Mouse (Mus musculus): Measurements from ENCODE around the gene P2rx7. TPM values are rescaled to one million over a fixed set of nuclear protein-coding genes. Genes with fewer than 3 reads are reported as not detected.
"Not testable (repeated sequence)": the region's sequence is repeated elsewhere in the genome, so short reads cannot be mapped to it uniquely, and the experiment has no call there.

The P2rx7 gene
- total and polyA plus RNA-seq, 3 experiments: 2.8 to 7.2 (median 3.1) TPM

- no peak overlapping the region for H3K4me3 ChIP-seq
- 88% methylated on average over 4 of the region's 4 CpGs for WGBS
- peaks cover 1% of the 10 kb centered on the region; the same call in 1 of the 2 replicates for H3K4me1 ChIP-seq (ENCODE audit: control insufficient read depth, insufficient read depth, low read length)
- no peak for DNase-seq
- H3K36me3 ChIP-seq (ENCODE audit: control insufficient read depth, insufficient read depth, low read length): no peaks in the 10 kb centered on the region
- intact Hi-C loops (cut with DNase I): no loop called here
- TF ChIP-seq POLR2A (IDR thresholded peaks at IDR 0.05; ENCODE audit: insufficient read depth, low read depth, low read length) (no peak), EP300 (IDR thresholded peaks at IDR 0.05; ENCODE audit: insufficient read depth, low read depth, low read length) (no peak), CTCF (IDR thresholded peaks at IDR 0.05) (no peak)
- no peaks in the 10 kb centered on the region for H3K79me2 ChIP-seq (replicated peaks; ENCODE audit: control insufficient read depth, insufficient read depth, low read length)
- H3K27ac ChIP-seq: no peak overlapping the region
- no peak overlapping the region for H3K9ac ChIP-seq (ENCODE audit: low read depth, low read length)
- H3K27me3 ChIP-seq (ENCODE audit: control insufficient read depth, insufficient read depth, low read length): no peaks in the 10 kb centered on the region
Observed at GRCm38 (mm10) chr5:122639517-122639916, 4.2 kb upstream of the P2rx7 start.

DNA sequence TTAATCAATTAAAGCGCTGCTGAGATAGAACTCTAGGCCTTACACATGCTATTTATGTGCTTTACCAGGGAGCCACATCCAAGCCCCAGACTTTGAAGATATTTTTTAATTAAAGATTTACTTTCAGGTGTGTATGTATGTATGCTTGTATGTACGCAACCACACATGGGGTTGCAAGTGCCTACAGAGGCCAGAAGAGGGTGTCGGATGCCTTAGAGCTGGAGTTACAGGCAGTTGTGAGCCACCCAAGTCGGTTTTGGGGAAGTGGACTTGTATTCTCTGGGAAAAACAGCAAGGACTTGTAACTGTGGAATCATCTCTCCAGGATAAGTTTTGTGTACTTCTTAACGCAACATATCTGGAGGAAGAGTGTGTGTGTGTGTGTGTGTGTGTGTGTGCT, 3.7 kb upstream of the P2rx7 start:
- H3K4me3 ChIP-seq: no peak overlapping the region
- no peaks in the 10 kb centered on the region for H3K27me3 ChIP-seq (ENCODE audit: control insufficient read depth, insufficient read depth, low read length)
- intact Hi-C loops (cut with DNase I): no loop called here
- no peak overlapping the region for H3K27ac ChIP-seq
- H3K79me2 ChIP-seq (replicated peaks; ENCODE audit: control insufficient read depth, insufficient read depth, low read length): no peaks in the 10 kb centered on the region
- no peaks in the 10 kb centered on the region for H3K36me3 ChIP-seq (ENCODE audit: control insufficient read depth, insufficient read depth, low read length)
- peaks cover 1% of the 10 kb centered on the region; the same call in 1 of the 2 replicates for H3K4me1 ChIP-seq (ENCODE audit: control insufficient read depth, insufficient read depth, low read length)
- no peak overlapping the region for H3K9ac ChIP-seq (ENCODE audit: low read depth, low read length)
- TF ChIP-seq EP300 (IDR thresholded peaks at IDR 0.05; ENCODE audit: insufficient read depth, low read depth, low read length) (no peak), POLR2A (IDR thresholded peaks at IDR 0.05; ENCODE audit: insufficient read depth, low read depth, low read length) (no peak), CTCF (IDR thresholded peaks at IDR 0.05) (no peak)
- DNase-seq: no peak
- 83% methylated on average over 5 of the region's 5 CpGs for WGBS

GRCm38 (mm10) chr5:122644111-122644607, 448 bp downstream of the P2rx7 start:
- Histone ChIP-seq H3K9ac (ENCODE audit: low read depth, low read length) (peak overlapping the region; percentile 42), H3K4me3 (peak overlapping the region; percentile 39), H3K36me3 (ENCODE audit: control insufficient read depth, insufficient read depth, low read length) (no peaks in the 10 kb centered on the region), H3K79me2 (replicated peaks; ENCODE audit: control insufficient read depth, insufficient read depth, low read length) (no peaks in the 10 kb centered on the region), H3K4me1 (ENCODE audit: control insufficient read depth, insufficient read depth, low read length) (no peaks in the 10 kb centered on the region; the same call in 1 of the 2 replicates), H3K27me3 (ENCODE audit: control insufficient read depth, insufficient read depth, low read length) (no peaks in the 10 kb centered on the region), H3K27ac (peak overlapping the region; percentile 60)
- peak; percentile 50 to 69 for DNase-seq
- intact Hi-C loops (cut with DNase I): no loop called here
- 37% methylated on average over 15 of the region's 15 CpGs for WGBS
- no peak for TF ChIP-seq CTCF (IDR thresholded peaks at IDR 0.05)
- no peak for TF ChIP-seq POLR2A (IDR thresholded peaks at IDR 0.05; ENCODE audit: insufficient read depth, low read depth, low read length)
- no peak for TF ChIP-seq EP300 (IDR thresholded peaks at IDR 0.05; ENCODE audit: insufficient read depth, low read depth, low read length)

DNA sequence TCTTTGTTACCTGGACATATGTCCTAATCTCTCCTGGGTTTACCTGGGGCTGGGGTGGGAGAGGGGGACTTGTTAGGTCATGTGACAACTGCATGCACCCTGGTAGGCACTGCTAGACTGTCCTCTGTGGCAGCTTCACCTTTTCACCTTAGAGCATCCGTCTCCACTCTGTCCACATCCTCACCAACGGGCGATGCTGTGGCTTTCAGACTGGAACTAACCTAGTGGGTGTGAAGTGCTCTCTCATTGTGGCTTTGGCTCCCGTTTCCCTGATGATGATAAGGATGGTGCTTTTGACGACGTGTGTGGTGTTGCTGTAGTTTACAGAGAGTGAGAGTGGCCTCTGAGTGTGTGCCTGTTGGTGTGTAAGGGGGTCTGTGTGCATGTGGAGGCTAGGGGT, 1.6 kb downstream of the P2rx7 start:
- Histone ChIP-seq H3K27ac (no peak overlapping the region), H3K4me3 (no peak overlapping the region), H3K79me2 (replicated peaks; ENCODE audit: control insufficient read depth, insufficient read depth, low read length) (no peaks in the 10 kb centered on the region), H3K9ac (ENCODE audit: low read depth, low read length) (no peak overlapping the region), H3K27me3 (ENCODE audit: control insufficient read depth, insufficient read depth, low read length) (no peaks in the 10 kb centered on the region), H3K4me1 (ENCODE audit: control insufficient read depth, insufficient read depth, low read length) (no peaks in the 10 kb centered on the region; the same call in 1 of the 2 replicates), H3K36me3 (ENCODE audit: control insufficient read depth, insufficient read depth, low read length) (no peaks in the 10 kb centered on the region)
- intact Hi-C loops (cut with DNase I): no loop called here
- TF ChIP-seq EP300 (IDR thresholded peaks at IDR 0.05; ENCODE audit: insufficient read depth, low read depth, low read length) (no peak), POLR2A (IDR thresholded peaks at IDR 0.05; ENCODE audit: insufficient read depth, low read depth, low read length) (no peak), CTCF (IDR thresholded peaks at IDR 0.05) (no peak)
- no peak for DNase-seq
- WGBS: 61% methylated on average over 6 of the region's 6 CpGs

DNA sequence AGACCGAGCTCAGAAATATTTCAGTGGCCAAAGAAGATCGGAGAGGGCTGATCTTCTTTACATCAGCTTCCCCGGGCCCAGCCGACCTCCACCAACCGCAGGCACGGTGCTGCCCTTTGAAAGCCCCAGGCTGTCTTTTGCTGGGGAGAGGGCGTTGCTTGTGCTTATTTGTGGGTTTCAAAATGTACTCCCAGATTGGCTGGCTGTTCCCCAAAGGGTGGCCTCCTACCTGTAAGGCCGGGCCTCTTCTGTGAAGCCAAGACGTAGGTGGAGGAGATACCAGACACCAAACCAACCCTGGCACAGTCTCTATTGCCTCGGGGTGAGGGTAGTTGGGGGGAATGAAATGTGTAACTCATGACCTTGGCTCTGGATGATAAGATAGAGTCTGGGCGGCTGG, 2.3 kb downstream of the P2rx7 start:
- no peaks in the 10 kb centered on the region for H3K79me2 ChIP-seq (replicated peaks; ENCODE audit: control insufficient read depth, insufficient read depth, low read length)
- H3K4me3 ChIP-seq: no peak overlapping the region
- H3K36me3 ChIP-seq (ENCODE audit: control insufficient read depth, insufficient read depth, low read length): no peaks in the 10 kb centered on the region
- H3K27ac ChIP-seq: no peak overlapping the region
- DNase-seq: no peak
- TF ChIP-seq EP300 (IDR thresholded peaks at IDR 0.05; ENCODE audit: insufficient read depth, low read depth, low read length): no peak
- no peak for TF ChIP-seq POLR2A (IDR thresholded peaks at IDR 0.05; ENCODE audit: insufficient read depth, low read depth, low read length)
- no peak for TF ChIP-seq CTCF (IDR thresholded peaks at IDR 0.05)
- intact Hi-C loops (cut with DNase I): no loop called here
- H3K4me1 ChIP-seq (ENCODE audit: control insufficient read depth, insufficient read depth, low read length): no peaks in the 10 kb centered on the region; the same call in 1 of the 2 replicates
- 88% methylated on average over 11 of the region's 11 CpGs for WGBS
- no peak overlapping the region for H3K9ac ChIP-seq (ENCODE audit: low read depth, low read length)
- H3K27me3 ChIP-seq (ENCODE audit: control insufficient read depth, insufficient read depth, low read length): no peaks in the 10 kb centered on the region

GRCm38 (mm10) chr5:122647256-122647924, 3.7 kb downstream of the P2rx7 start:
- DNase-seq: no peak
- TF ChIP-seq POLR2A (IDR thresholded peaks at IDR 0.05; ENCODE audit: insufficient read depth, low read depth, low read length) (no peak), EP300 (IDR thresholded peaks at IDR 0.05; ENCODE audit: insufficient read depth, low read depth, low read length) (0 out of 2 replicates have a peak, but pooled peaks have one; percentile 2)
- peaks cover 2% of the 10 kb centered on the region for H3K4me1 ChIP-seq (ENCODE audit: control insufficient read depth, insufficient read depth, low read length)
- no peak overlapping the region for H3K4me3 ChIP-seq
- no peaks in the 10 kb centered on the region for H3K36me3 ChIP-seq (ENCODE audit: control insufficient read depth, insufficient read depth, low read length)
- H3K79me2 ChIP-seq (replicated peaks; ENCODE audit: control insufficient read depth, insufficient read depth, low read length): no peaks in the 10 kb centered on the region
- H3K27ac ChIP-seq: no peak overlapping the region
- WGBS: 64% methylated on average over 9 of the region's 9 CpGs
- H3K27me3 ChIP-seq (ENCODE audit: control insufficient read depth, insufficient read depth, low read length): no peaks in the 10 kb centered on the region
- intact Hi-C loops (cut with DNase I): no loop called here
- H3K9ac ChIP-seq (ENCODE audit: low read depth, low read length): no peak overlapping the region

GRCm38 (mm10) chr5:122647952-122648374, 4.3 kb downstream of the P2rx7 start:
- H3K4me1 ChIP-seq (ENCODE audit: control insufficient read depth, insufficient read depth, low read length); H3K27me3 ChIP-seq (ENCODE audit: control insufficient read depth, insufficient read depth, low read length); intact Hi-C loops (cut with DNase I); DNase-seq; H3K4me3 ChIP-seq; H3K79me2 ChIP-seq (replicated peaks; ENCODE audit: control insufficient read depth, insufficient read depth, low read length); H3K36me3 ChIP-seq (ENCODE audit: control insufficient read depth, insufficient read depth, low read length); H3K27ac ChIP-seq; H3K9ac ChIP-seq (ENCODE audit: low read depth, low read length): not testable (repeated sequence)
- WGBS: 89% methylated on average over 14 of the region's 14 CpGs

Data from heart, adult 2 months (tissue).